Mouse (Mus musculus): ENCODE measurements at regions not wholly inside any gene's neighbourhood (a gene's known extent, or its start where the extent isn't known, plus 50 kb on each side); places are given as distances from the start of the nearest gene placed in this dataset.

DNA sequence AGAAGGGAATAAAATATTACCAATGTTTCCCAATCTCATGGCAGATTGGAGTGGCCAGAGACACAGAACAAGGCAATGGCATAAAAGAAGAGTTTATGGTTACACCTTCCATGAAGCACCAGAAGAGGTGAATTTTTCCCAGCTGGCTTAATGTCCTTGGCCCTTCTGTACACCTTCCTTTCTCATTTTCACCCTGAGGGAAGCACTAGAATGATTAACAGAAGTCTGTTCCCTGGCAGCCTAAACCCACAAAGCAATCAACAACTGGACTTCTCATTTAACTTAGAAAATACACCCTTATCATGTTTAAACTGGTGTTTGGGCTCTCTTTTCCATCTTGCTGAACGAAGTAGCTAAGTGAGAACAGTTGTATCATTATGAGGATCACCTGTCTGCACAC, 107.6 kb upstream of the Gm527 start:
- no peak for TF ChIP-seq CTCF (conservative IDR thresholded peaks at IDR 0.05; ENCODE audit: low read length)
- no peak for TF ChIP-seq NANOG (IDR thresholded peaks at IDR 0.05; ENCODE audit: borderline replicate concordance, low read length)
- no peak for TF ChIP-seq POU5F1 (IDR thresholded peaks at IDR 0.05; ENCODE audit: borderline replicate concordance, low read length)
